Comparison of ENCODE assay signal across 26 mouse cellular contexts in genomic region chr17:71153356-71153755, GRCm38 (mm10). TPM values are rescaled to one million over a fixed set of nuclear protein-coding genes. Genes with fewer than 3 reads are reported as not detected.
A peak's percentile ranks its signal among the peaks of the same experiment; 100 is the strongest.
DNase-seq lines count a peak whose midpoint lies in the region; ATAC-seq and TF ChIP-seq lines count a peak whose summit lies in the region.
"Had no signal": no experiment of that assay in that cellular context is flagged by ENCODE, and none has a peak within 500 bp of the region (broad histone marks: within the 10 kb centered on the region; RNA-seq: fewer than 3 reads in every experiment).

No protein-coding gene starts in this region.

- WGBS in kidney, embryonic 16.5 days: 15% methylated on average over 4 of the region's 4 CpGs
- WGBS in embryonic facial prominence, embryonic 11.5 days: 25% methylated on average over 4 of the region's 4 CpGs
- 55% methylated on average over 4 of the region's 4 CpGs for WGBS in limb, embryonic 14.5 days

- H3K9me3 ChIP-seq in kidney, embryonic 16.5 days (ENCODE audit: low read length): no peaks in the 10 kb centered on the region
- H3K9me3 ChIP-seq in embryonic facial prominence, embryonic 11.5 days (replicated peaks; ENCODE audit: control insufficient read depth, low read length): no peaks in the 10 kb centered on the region
- H3K9me3 ChIP-seq in limb, embryonic 14.5 days (ENCODE audit: control insufficient read depth, low read length): no peaks in the 10 kb centered on the region
- H3K9me3 ChIP-seq: embryonic facial prominence, embryonic 13.5 days; forebrain, embryonic 15.5 days; heart, embryonic 10.5 days; liver, embryonic 13.5 days; megakaryocyte, embryonic 14.5 days; neural tube, embryonic 12.5 days had no signal

- no peak overlapping the region for H3K4me2 ChIP-seq in kidney, embryonic 16.5 days (replicated peaks; ENCODE audit: low read depth, low read length)
- H3K4me2 ChIP-seq in embryonic facial prominence, embryonic 11.5 days (ENCODE audit: low read depth, low read length): no peak overlapping the region
- no peak overlapping the region for H3K4me2 ChIP-seq in limb, embryonic 14.5 days (replicated peaks; ENCODE audit: low read depth, low read length, severe bottlenecking)
- H3K4me2 ChIP-seq: embryonic facial prominence, embryonic 13.5 days; forebrain, embryonic 15.5 days; limb, embryonic 12.5 days; liver, embryonic 13.5 days; neural tube, embryonic 12.5 days had no signal

- peak overlapping the region; percentile 87 for H3K27ac ChIP-seq in kidney, embryonic 16.5 days (ENCODE audit: low read length)
- H3K27ac ChIP-seq in embryonic facial prominence, embryonic 11.5 days (replicated peaks; ENCODE audit: low read depth, low read length): no peak overlapping the region
- no peak overlapping the region for H3K27ac ChIP-seq in limb, embryonic 14.5 days (replicated peaks; ENCODE audit: low read depth, low read length)
- H3K27ac ChIP-seq: embryonic facial prominence, embryonic 13.5 days; forebrain, embryonic 15.5 days; heart, embryonic 10.5 days; hindbrain, postnatal 0 days; layer of hippocampus, adult 2 months; limb, embryonic 12.5 days; liver, embryonic 13.5 days; neural tube, embryonic 12.5 days had no signal

- no peak for TF ChIP-seq POLR2A in limb, embryonic 14.5 days (IDR thresholded peaks at IDR 0.05; ENCODE audit: borderline replicate concordance, extremely low read depth, insufficient read depth, insufficient read length)

- no peak overlapping the region for H3K9ac ChIP-seq in kidney, embryonic 16.5 days (replicated peaks; ENCODE audit: low read length)
- H3K9ac ChIP-seq in embryonic facial prominence, embryonic 11.5 days (replicated peaks; ENCODE audit: low read length): no peak overlapping the region
- H3K9ac ChIP-seq in limb, embryonic 14.5 days (ENCODE audit: low read depth, low read length, severe bottlenecking): no peak overlapping the region
- H3K9ac ChIP-seq: embryonic facial prominence, embryonic 13.5 days; forebrain, embryonic 15.5 days; limb, embryonic 12.5 days; liver, embryonic 13.5 days; neural tube, embryonic 12.5 days had no signal

- H3K4me3 ChIP-seq in kidney, embryonic 16.5 days (ENCODE audit: low read length): no peak overlapping the region
- no peak overlapping the region for H3K4me3 ChIP-seq in embryonic facial prominence, embryonic 11.5 days (ENCODE audit: low read depth, low read length)
- H3K4me3 ChIP-seq in limb, embryonic 14.5 days (replicated peaks; ENCODE audit: low read length): no peak overlapping the region
- H3K4me3 ChIP-seq: embryonic facial prominence, embryonic 13.5 days; forebrain, embryonic 15.5 days; heart, embryonic 10.5 days; layer of hippocampus, adult 2 months; limb, embryonic 12.5 days; liver, embryonic 13.5 days; megakaryocyte, embryonic 14.5 days; neural tube, embryonic 12.5 days had no signal

- peaks cover 16% of the 10 kb centered on the region for H3K4me1 ChIP-seq in kidney, embryonic 16.5 days (ENCODE audit: insufficient read depth, low read length)
- H3K4me1 ChIP-seq in embryonic facial prominence, embryonic 11.5 days (ENCODE audit: control insufficient read depth, insufficient read depth, low read length): no peaks in the 10 kb centered on the region
- H3K4me1 ChIP-seq in limb, embryonic 14.5 days (ENCODE audit: control insufficient read depth, insufficient read depth, low read length): peaks cover 9% of the 10 kb centered on the region; the same call in 1 of the 2 replicates
- H3K4me1 ChIP-seq: forebrain, embryonic 15.5 days; neural tube, embryonic 12.5 days had no signal

- no peaks in the 10 kb centered on the region for H3K27me3 ChIP-seq in kidney, embryonic 16.5 days (ENCODE audit: insufficient read depth, low read length)
- H3K27me3 ChIP-seq in embryonic facial prominence, embryonic 11.5 days (ENCODE audit: control insufficient read depth, insufficient read depth, low read length): no peaks in the 10 kb centered on the region
- no peaks in the 10 kb centered on the region for H3K27me3 ChIP-seq in limb, embryonic 14.5 days (ENCODE audit: control insufficient read depth, insufficient read depth, low read length)
- H3K27me3 ChIP-seq: embryonic facial prominence, embryonic 13.5 days; forebrain, embryonic 15.5 days; limb, embryonic 12.5 days; liver, embryonic 13.5 days; megakaryocyte, embryonic 14.5 days; neural tube, embryonic 12.5 days had no signal

- ATAC-seq in kidney, embryonic 16.5 days (ENCODE audit: low FRiP score, low TSS enrichment): peak; percentile 93
- ATAC-seq in embryonic facial prominence, embryonic 11.5 days (replicated peaks; ENCODE audit: insufficient number of reproducible peaks, low FRiP score, low TSS enrichment, low read depth): peak; percentile 87; the same call in 1 of the 2 replicates
- peak; percentile 79 for ATAC-seq in limb, embryonic 14.5 days (ENCODE audit: low FRiP score, low read depth)
- ATAC-seq: activated CD4-positive, CD25-positive, alpha-beta regulatory T cell, adult 4 months; forebrain, embryonic 15.5 days; hindbrain, postnatal 0 days; intestine, postnatal 0 days had no signal

- DNase-seq in kidney, adult 18-20 months: no peak
- peak; percentile 61 for DNase-seq in embryo, embryonic 11 days
- peak; percentile 59 for DNase-seq in embryonic facial prominence, embryonic 11.5 days (ENCODE audit: low spot score)
- DNase-seq in limb, embryonic 14.5 days (ENCODE audit: low spot score): peak; percentile 20
- DNase-seq in adrenal gland, postnatal 14 days: no peak
- DNase-seq in layer of hippocampus, postnatal 10 days (ENCODE audit: low spot score in 2 of 2): no peak
- DNase-seq: adrenal gland, adult 8-10 months; cerebellum, adult 2 months; cerebellum, postnatal 25 days; gastrocnemius, postnatal 10 days; layer of hippocampus, postnatal 36 days; liver, embryonic 13.5 days; lung, adult 2 months; lung, postnatal 36 days; midbrain, embryonic 14.5 days had no signal

- no peaks in the 10 kb centered on the region for H3K36me3 ChIP-seq in kidney, embryonic 16.5 days (ENCODE audit: insufficient read depth, low read length)
- H3K36me3 ChIP-seq in embryonic facial prominence, embryonic 11.5 days (replicated peaks; ENCODE audit: control insufficient read depth, insufficient read depth, low read depth, low read length): no peaks in the 10 kb centered on the region
- H3K36me3 ChIP-seq in limb, embryonic 14.5 days (ENCODE audit: control insufficient read depth, insufficient read depth, low read length): no peaks in the 10 kb centered on the region
- H3K36me3 ChIP-seq: embryonic facial prominence, embryonic 13.5 days; forebrain, embryonic 15.5 days; heart, embryonic 10.5 days; limb, embryonic 12.5 days; liver, embryonic 13.5 days; neural tube, embryonic 12.5 days had no signal

RNA-seq across cellular contexts. Expression of gene Lpin2, which starts 29.0 kb away (rescaled TPM):
- polyA plus RNA-seq in kidney, embryonic 16.5 days (2015; fragmentation: Nextera tagmentation; extraction: Ambion mirVana): 65.8 and 78.4 TPM in 2 replicates
- 46.3 and 49.4 TPM in 2 replicates for polyA plus RNA-seq in embryonic facial prominence, embryonic 11.5 days (2014; fragmentation: Nextera tagmentation; extraction: Ambion mirVana)
- 31.4 and 31.5 TPM in 2 replicates for polyA plus RNA-seq in limb, embryonic 14.5 days (2012; rRNA removed)
- 36.1 and 40.8 TPM in 2 replicates for polyA plus RNA-seq in limb, embryonic 14.5 days (2014; fragmentation: Nextera tagmentation; extraction: Ambion mirVana)
- total RNA-seq in adrenal gland, postnatal 14 days (2021): 32.6 and 43.0 TPM in 2 replicates
- 10 to 100 TPM; 71.2 to 79.9 TPM for total RNA-seq in layer of hippocampus, postnatal 10 days (2021)

Comparison
In these comparisons a context has a peak if more than half of its experiments do, and no peak if none do; other contexts are left out.
1. DNase-seq: peak in embryo, embryonic 11 days (single experiment), embryonic facial prominence, embryonic 11.5 days (single experiment) and limb, embryonic 14.5 days (single experiment); none in kidney, adult 18-20 months (single experiment), adrenal gland, postnatal 14 days (single experiment) and layer of hippocampus, postnatal 10 days (0 of 2).
2. Peak in every context shown above with its lines, with median percentiles within 50 percentile points of each other: ATAC-seq.